Mouse (Mus musculus): ENCODE measurements around the gene Krt19.

DNA sequence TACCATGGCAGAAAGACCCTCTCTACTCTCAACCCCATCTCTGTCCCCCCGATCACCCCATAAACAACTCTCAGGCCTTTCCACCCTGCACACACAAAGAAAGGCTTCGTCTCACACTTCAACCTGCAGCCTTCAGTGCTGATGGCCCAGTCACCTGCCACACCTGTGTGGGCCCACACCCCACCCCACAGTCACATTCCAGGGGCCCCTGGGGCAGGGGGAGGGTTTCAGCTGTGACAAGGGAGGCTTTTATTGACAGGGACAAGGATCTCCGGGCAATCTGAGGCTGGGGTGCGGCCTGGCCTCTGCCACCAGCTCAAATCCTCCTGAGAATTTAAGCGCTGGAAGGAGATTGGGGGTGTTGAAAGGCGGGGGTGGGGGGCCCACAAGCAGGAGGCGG lies 9.7 kb downstream of the Krt19 start:
- no peak for TF ChIP-seq USF1 (IDR thresholded peaks at IDR 0.05; ENCODE audit: low read depth)
- no peak for TF ChIP-seq TCF12 (IDR thresholded peaks at IDR 0.05; ENCODE audit: insufficient read depth, poor library complexity, severe bottlenecking)
- TF ChIP-seq MYOG (IDR thresholded peaks at IDR 0.05; ENCODE audit: control insufficient read depth in 1 of 3, insufficient read depth in 1 of 3, insufficient read length in 2 of 3, low read depth in 2 of 3), result no peak
- TF ChIP-seq POLR2A (IDR thresholded peaks at IDR 0.05; ENCODE audit: insufficient read length, low read depth), result no peak
- TF ChIP-seq CEBPB (IDR thresholded peaks at IDR 0.05; ENCODE audit: insufficient read depth, poor library complexity, severe bottlenecking), result no peak
- no peak for TF ChIP-seq POLR2AphosphoS2 (IDR thresholded peaks at IDR 0.05; ENCODE audit: insufficient read length, low read depth)
- TF ChIP-seq MAX (IDR thresholded peaks at IDR 0.05; ENCODE audit: low read depth), result no peak
- TF ChIP-seq REST (IDR thresholded peaks at IDR 0.05; ENCODE audit: insufficient read depth, insufficient read length), result no peak
- TF ChIP-seq MYOD1 (IDR thresholded peaks at IDR 0.05; ENCODE audit: control insufficient read depth in 1 of 3, insufficient read length in 2 of 3, low read depth in 2 of 3), result no peak
- no peak for TF ChIP-seq E2F4 (IDR thresholded peaks at IDR 0.05; ENCODE audit: insufficient read depth)
